Mouse (Mus musculus): ENCODE data around the gene Cfap77. TPM values are rescaled to one million over a fixed set of nuclear protein-coding genes. Genes with fewer than 3 reads are reported as not detected.

The Cfap77 gene
- polyA plus RNA-seq, 1 experiment = 0.38 TPM

- no peak for TF ChIP-seq CTCF (IDR thresholded peaks at IDR 0.05; ENCODE audit: borderline replicate concordance, control insufficient read depth, extremely low read depth, insufficient read depth, low read length, poor library complexity)
- TF ChIP-seq POLR2A (IDR thresholded peaks at IDR 0.05; ENCODE audit: control insufficient read depth, extremely low read depth, insufficient read depth, low read length, poor library complexity) = no peak
- DNase-seq = no peak
- Histone ChIP-seq H3K27me3 (ENCODE audit: control insufficient read depth, insufficient read depth, low read length) (peaks cover 23% of the 10 kb centered on the region), H3K4me3 (ENCODE audit: control insufficient read depth, insufficient read depth, low read length) (no peak overlapping the region), H3K36me3 (ENCODE audit: control insufficient read depth, insufficient read depth, low read length) (no peaks in the 10 kb centered on the region; the same call in 1 of the 2 replicates), H3K4me1 (replicated peaks; ENCODE audit: control insufficient read depth, insufficient read depth, low read length) (no peaks in the 10 kb centered on the region), H3K27ac (ENCODE audit: control insufficient read depth, insufficient read depth, low read length) (no peak overlapping the region)
- 6% methylated on average over 39 of the region's 39 CpGs for WGBS
These were observed 146.3 kb downstream of the Cfap77 start for GRCm38 (mm10) chr2:28908389-28909153.

GRCm38 (mm10) chr2:28907691-28908388, 147.0 kb downstream of the Cfap77 start:
- no peak for TF ChIP-seq POLR2A (IDR thresholded peaks at IDR 0.05; ENCODE audit: control insufficient read depth, extremely low read depth, insufficient read depth, low read length, poor library complexity)
- no peak for TF ChIP-seq CTCF (IDR thresholded peaks at IDR 0.05; ENCODE audit: borderline replicate concordance, control insufficient read depth, extremely low read depth, insufficient read depth, low read length, poor library complexity)
- WGBS = 39% methylated on average over 10 of the region's 10 CpGs
- H3K27ac ChIP-seq (ENCODE audit: control insufficient read depth, insufficient read depth, low read length) = no peak overlapping the region
- H3K27me3 ChIP-seq (ENCODE audit: control insufficient read depth, insufficient read depth, low read length) = peaks cover 21% of the 10 kb centered on the region
- H3K36me3 ChIP-seq (ENCODE audit: control insufficient read depth, insufficient read depth, low read length) = no peaks in the 10 kb centered on the region; the same call in 1 of the 2 replicates
- DNase-seq = no peak
- H3K4me3 ChIP-seq (ENCODE audit: control insufficient read depth, insufficient read depth, low read length) = no peak overlapping the region
- no peaks in the 10 kb centered on the region for H3K4me1 ChIP-seq (replicated peaks; ENCODE audit: control insufficient read depth, insufficient read depth, low read length)

- no peak overlapping the region for H3K4me3 ChIP-seq (ENCODE audit: control insufficient read depth, insufficient read depth, low read length)
- 83% methylated on average over 4 of the region's 4 CpGs for WGBS
- H3K4me1 ChIP-seq (replicated peaks; ENCODE audit: control insufficient read depth, insufficient read depth, low read length) = no peaks in the 10 kb centered on the region
- DNase-seq = no peak
- TF ChIP-seq POLR2A (IDR thresholded peaks at IDR 0.05; ENCODE audit: control insufficient read depth, extremely low read depth, insufficient read depth, low read length, poor library complexity) = no peak
- TF ChIP-seq CTCF (IDR thresholded peaks at IDR 0.05; ENCODE audit: borderline replicate concordance, control insufficient read depth, extremely low read depth, insufficient read depth, low read length, poor library complexity) = no peak
- no peak overlapping the region for H3K27ac ChIP-seq (ENCODE audit: control insufficient read depth, insufficient read depth, low read length)
- H3K27me3 ChIP-seq (ENCODE audit: control insufficient read depth, insufficient read depth, low read length) = peaks cover 13% of the 10 kb centered on the region
- H3K36me3 ChIP-seq (ENCODE audit: control insufficient read depth, insufficient read depth, low read length) = no peaks in the 10 kb centered on the region; the same call in 1 of the 2 replicates
These were observed 149.3 kb downstream of the Cfap77 start for GRCm38 (mm10) chr2:28905561-28905960.

- peaks cover 8% of the 10 kb centered on the region for H3K27me3 ChIP-seq (ENCODE audit: control insufficient read depth, insufficient read depth, low read length)
- no peak for TF ChIP-seq CTCF (IDR thresholded peaks at IDR 0.05; ENCODE audit: borderline replicate concordance, control insufficient read depth, extremely low read depth, insufficient read depth, low read length, poor library complexity)
- no peak for TF ChIP-seq POLR2A (IDR thresholded peaks at IDR 0.05; ENCODE audit: control insufficient read depth, extremely low read depth, insufficient read depth, low read length, poor library complexity)
- no peak overlapping the region for H3K27ac ChIP-seq (ENCODE audit: control insufficient read depth, insufficient read depth, low read length)
These were observed 150.1 kb downstream of the Cfap77 start for GRCm38 (mm10) chr2:28904786-28905185.

GRCm38 (mm10) chr2:28903871-28904270, 151.0 kb downstream of the Cfap77 start:
- no peak for DNase-seq
- H3K36me3 ChIP-seq (ENCODE audit: control insufficient read depth, insufficient read depth, low read length) = no peaks in the 10 kb centered on the region; the same call in 1 of the 2 replicates

More at GRCm38 (mm10) chr2:28904786-28905185, 150.1 kb downstream of the Cfap77 start:
- no peak for DNase-seq
- Histone ChIP-seq H3K4me3 (ENCODE audit: control insufficient read depth, insufficient read depth, low read length) (no peak overlapping the region), H3K4me1 (replicated peaks; ENCODE audit: control insufficient read depth, insufficient read depth, low read length) (no peaks in the 10 kb centered on the region), H3K36me3 (ENCODE audit: control insufficient read depth, insufficient read depth, low read length) (no peaks in the 10 kb centered on the region; the same call in 1 of the 2 replicates)
- WGBS = 98% methylated on average over 9 of the region's 9 CpGs

GRCm38 (mm10) chr2:28902291-28902690, 152.6 kb downstream of the Cfap77 start:
- TF ChIP-seq CTCF (IDR thresholded peaks at IDR 0.05; ENCODE audit: borderline replicate concordance, control insufficient read depth, extremely low read depth, insufficient read depth, low read length, poor library complexity) = no peak
- TF ChIP-seq POLR2A (IDR thresholded peaks at IDR 0.05; ENCODE audit: control insufficient read depth, extremely low read depth, insufficient read depth, low read length, poor library complexity) = no peak
- no peak for DNase-seq
- no peak overlapping the region for H3K4me3 ChIP-seq (ENCODE audit: control insufficient read depth, insufficient read depth, low read length)
- no peaks in the 10 kb centered on the region; the same call in 1 of the 2 replicates for H3K36me3 ChIP-seq (ENCODE audit: control insufficient read depth, insufficient read depth, low read length)
- no peaks in the 10 kb centered on the region; the same call in 1 of the 2 replicates for H3K27me3 ChIP-seq (ENCODE audit: control insufficient read depth, insufficient read depth, low read length)
- no peaks in the 10 kb centered on the region for H3K4me1 ChIP-seq (replicated peaks; ENCODE audit: control insufficient read depth, insufficient read depth, low read length)
- WGBS = 98% methylated on average over 8 of the region's 8 CpGs
- no peak overlapping the region for H3K27ac ChIP-seq (ENCODE audit: control insufficient read depth, insufficient read depth, low read length)

More at GRCm38 (mm10) chr2:28903871-28904270, 151.0 kb downstream of the Cfap77 start:
- Histone ChIP-seq H3K27ac (ENCODE audit: control insufficient read depth, insufficient read depth, low read length) (no peak overlapping the region), H3K27me3 (ENCODE audit: control insufficient read depth, insufficient read depth, low read length) (peaks cover 3% of the 10 kb centered on the region; the same call in 1 of the 2 replicates), H3K4me3 (ENCODE audit: control insufficient read depth, insufficient read depth, low read length) (no peak overlapping the region), H3K4me1 (replicated peaks; ENCODE audit: control insufficient read depth, insufficient read depth, low read length) (no peaks in the 10 kb centered on the region)
- 94% methylated on average over 5 of the region's 5 CpGs for WGBS
- no peak for TF ChIP-seq POLR2A (IDR thresholded peaks at IDR 0.05; ENCODE audit: control insufficient read depth, extremely low read depth, insufficient read depth, low read length, poor library complexity)
- TF ChIP-seq CTCF (IDR thresholded peaks at IDR 0.05; ENCODE audit: borderline replicate concordance, control insufficient read depth, extremely low read depth, insufficient read depth, low read length, poor library complexity) = no peak
